Comparison of ENCODE assay signal across 7 mouse cellular contexts in genomic region chr8:45885202-45885685, GRCm38 (mm10). TPM values are rescaled to one million over a fixed set of nuclear protein-coding genes. Genes with fewer than 3 reads are reported as not detected.
DNase-seq lines count a peak whose midpoint lies in the region.

Gene Pdlim3 (plus strand): TSS chr8:45885461.

- DNase-seq in adrenal gland, postnatal 14 days, result peak; percentile 55
- peak; percentile 80 for DNase-seq in embryonic facial prominence, embryonic 10.5 days (ENCODE audit: low spot score)
- DNase-seq in heart, embryonic 10.5 days (ENCODE audit: low spot score), result peak; percentile 89
- DNase-seq in kidney, postnatal 10 days, result peak; percentile 78
- peak; percentile 65 for DNase-seq in lung, postnatal 36 days
- DNase-seq in testis, postnatal 14 days (ENCODE audit: low spot score), result peak; percentile 27
- DNase-seq in right cerebral cortex, adult 18-20 months, result no peak

- no peaks in the 10 kb centered on the region for H3K9me3 ChIP-seq in embryonic facial prominence, embryonic 10.5 days
- no peaks in the 10 kb centered on the region for H3K9me3 ChIP-seq in heart, embryonic 10.5 days

- peaks cover 17% of the 10 kb centered on the region for H3K4me1 ChIP-seq in embryonic facial prominence, embryonic 10.5 days
- H3K4me1 ChIP-seq in heart, embryonic 10.5 days, result peaks cover 29% of the 10 kb centered on the region

- peaks cover 23% of the 10 kb centered on the region for H3K27me3 ChIP-seq in embryonic facial prominence, embryonic 10.5 days (replicated peaks; ENCODE audit: low read depth, poor library complexity, severe bottlenecking)
- no peaks in the 10 kb centered on the region for H3K27me3 ChIP-seq in heart, embryonic 10.5 days (ENCODE audit: insufficient read depth, poor library complexity, severe bottlenecking)

- no peaks in the 10 kb centered on the region for H3K36me3 ChIP-seq in embryonic facial prominence, embryonic 10.5 days (replicated peaks)
- no peaks in the 10 kb centered on the region for H3K36me3 ChIP-seq in heart, embryonic 10.5 days

- H3K27ac ChIP-seq in embryonic facial prominence, embryonic 10.5 days (replicated peaks), result peak within 1 kb of the TSS; percentile 51
- peak within 1 kb of the TSS; percentile 84 for H3K27ac ChIP-seq in heart, embryonic 10.5 days

- WGBS in embryonic facial prominence, embryonic 10.5 days, result under 1% methylated on average over 22 of the region's 22 CpGs
- 0% methylated on average over 22 of the region's 22 CpGs for WGBS in heart, embryonic 10.5 days

- H3K4me3 ChIP-seq in embryonic facial prominence, embryonic 10.5 days, result peak within 1 kb of the TSS; percentile 58
- peak within 1 kb of the TSS; percentile 68 for H3K4me3 ChIP-seq in heart, embryonic 10.5 days

RNA-seq across cellular contexts. Expression of gene Pdlim3, which starts in this region (rescaled TPM):
- total RNA-seq in adrenal gland, postnatal 14 days (2021), result 2.7 and 3.6 TPM in 2 replicates
- 5.9 and 6.3 TPM in 2 replicates for polyA plus RNA-seq in embryonic facial prominence, embryonic 10.5 days (2016; fragmentation: Nextera tagmentation; extraction: Ambion mirVana)
- 148 and 236 TPM in 2 replicates for polyA plus RNA-seq in heart, embryonic 10.5 days (2016; fragmentation: Nextera tagmentation; extraction: Ambion mirVana)

Comparison
In these comparisons a context has a peak if more than half of its experiments do, and no peak if none do; other contexts are left out.
1. RNA of gene Pdlim3 (polyA plus RNA-seq): 148 to 236 TPM in heart, embryonic 10.5 days; 5.9 to 6.3 TPM in embryonic facial prominence, embryonic 10.5 days; every median in the first group is over 10 times any median in the second.